Mouse (Mus musculus) ES-E14 (cell line): ENCODE results near the gene Hist1h1d. TPM values are rescaled to one million over a fixed set of nuclear protein-coding genes. Genes with fewer than 3 reads are reported as not detected.
"Not testable (repeated sequence)": the region's sequence is repeated elsewhere in the genome, so short reads cannot be mapped to it uniquely, and the experiment has no call there.

Experiments
- DNase-seq: peaks from one replicate; pipeline ENCODE4 v3.0.0-alpha.2; 2013; ENCODE audit warnings: low read depth, low spot score
- H3K27ac ChIP-seq: 2 replicates; pipeline ENCODE4 v1.5.1; 2012; ENCODE audit warnings: low read depth, mild to moderate bottlenecking, low read length, moderate library complexity, mixed read lengths; ENCODE audit not compliant: poor library complexity, insufficient read depth, severe bottlenecking
- H3K36me3 ChIP-seq: 2 replicates; pipeline ENCODE4 v1.6.1; 2012; ENCODE audit warnings: mild to moderate bottlenecking, low read length, moderate library complexity, mixed read lengths; ENCODE audit not compliant: control insufficient read depth, poor library complexity, insufficient read depth, severe bottlenecking
- H3K4me1 ChIP-seq, 2 experiments: fragments of 150-350 bp in 1 of 2; sonication (generic) in 1 of 2; 2 replicates each; pipeline ENCODE4 v1.6.1; 2012; ENCODE audit warnings: low read length in 2 of 2, mild to moderate bottlenecking in 1 of 2, mixed read lengths in 1 of 2; ENCODE audit not compliant: control insufficient read depth in 2 of 2, insufficient read depth in 2 of 2, poor library complexity in 1 of 2
- H3K4me3 ChIP-seq, 2 experiments: fragments of 150-350 bp in 1 of 2; sonication (generic) in 1 of 2; 2 replicates each; pipeline ENCODE4 v1.5.1; 2012; ENCODE audit warnings: low read length in 2 of 2, low read depth in 1 of 2, mild to moderate bottlenecking in 1 of 2, mixed read lengths in 1 of 2; ENCODE audit not compliant: insufficient read depth in 1 of 2, poor library complexity in 1 of 2, severe bottlenecking in 1 of 2
- H3K9ac ChIP-seq: 2 replicates; pipeline ENCODE4 v1.6.1; 2012; ENCODE audit warnings: low read depth, mild to moderate bottlenecking, low read length, mixed read lengths; ENCODE audit not compliant: poor library complexity, insufficient read depth, severe bottlenecking
- H3K9me3 ChIP-seq: fragments of 150-350 bp; sonication (generic); 2 replicates; pipeline ENCODE4 v1.6.1; 2012; ENCODE audit warnings: low read depth, mild to moderate bottlenecking, low read length; ENCODE audit not compliant: control insufficient read depth, insufficient read depth
- CHD2 ChIP-seq: IDR thresholded peaks from 2 replicates; pipeline ENCODE4 v1.6.1; 2014; ENCODE audit warnings: mild to moderate bottlenecking, low read depth, low read length, inconsistent platforms
- HCFC1 ChIP-seq: IDR thresholded peaks from 2 replicates; pipeline ENCODE4 v1.6.1; 2012; ENCODE audit warnings: low read length, inconsistent platforms, borderline replicate concordance; ENCODE audit not compliant: insufficient read depth
- MAFK ChIP-seq: IDR thresholded peaks from 2 replicates; pipeline ENCODE4 v1.6.1; 2014; ENCODE audit warnings: mild to moderate bottlenecking, low read depth, low read length, inconsistent platforms; ENCODE audit not compliant: insufficient read depth
- ZC3H11A ChIP-seq: IDR thresholded peaks from 2 replicates; pipeline ENCODE4 v1.6.1; 2012; ENCODE audit warnings: low read depth, mild to moderate bottlenecking, inconsistent platforms, low read length, borderline replicate concordance
- ZNF384 ChIP-seq: IDR thresholded peaks from 2 replicates; pipeline ENCODE4 v1.6.1; 2012; ENCODE audit warnings: low read depth, low read length, inconsistent platforms
- in situ Hi-C, 2 experiments: fragments of 600-800 bp; cut with MboI; formaldehyde crosslinking; loops; one replicate each; pipeline ENCODE4 v1.15.1; 2025; ENCODE audit warnings: low sequenced_read_pairs in 2 of 2, inconsistent platforms in 1 of 2; ENCODE audit not compliant: unreplicated experiment in 2 of 2
- total RNA-seq: library from RNA; depleted of rRNA; stranded (reverse); fragments of 300-350 nt; gene quantifications from 2 replicates; pipeline ENCODE4 v1.2.3, GENCODE M21; 2012

Gene Hist1h1d
- total RNA-seq, 1 experiment, result 97.6 TPM

- H3K9ac ChIP-seq, result no peak overlapping the region
- peaks cover 0 to 7% of the 10 kb centered on the region in 2 experiments; a peak in 2 of 4 replicates for H3K4me1 ChIP-seq
Observed at GRCm38 (mm10) chr13:23583387-23584068, 30.5 kb downstream of the Hist1h1d start.

DNA sequence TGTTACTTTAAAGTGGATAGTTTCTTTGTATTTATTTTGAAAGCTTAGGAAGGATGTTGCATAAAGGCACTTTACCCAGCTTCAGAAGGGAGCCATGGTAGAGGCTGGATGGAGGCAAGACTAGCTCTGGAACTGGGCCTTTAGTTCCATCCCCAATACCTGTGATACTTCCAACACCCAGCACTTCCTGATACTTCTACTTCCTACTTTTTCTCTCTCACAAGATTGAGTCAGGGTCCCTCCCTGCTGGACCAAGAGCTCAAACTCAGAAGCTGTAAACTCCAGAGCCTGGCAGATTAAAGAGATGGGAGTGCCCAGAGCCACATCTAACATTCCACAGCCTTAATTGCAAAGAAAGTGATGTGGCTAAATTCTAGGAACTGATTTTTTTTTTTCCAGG lies 31.3 kb downstream of the Hist1h1d start:
- no peak overlapping the region; the same call in 1 of the 2 replicates for H3K9ac ChIP-seq
- no peak for TF ChIP-seq CHD2
- no peak for TF ChIP-seq ZNF384
- TF ChIP-seq MAFK, result no peak
- no peak for TF ChIP-seq ZC3H11A
- no peak for TF ChIP-seq HCFC1
- H3K36me3 ChIP-seq, result no peaks in the 10 kb centered on the region
- peaks cover 0 to 10% of the 10 kb centered on the region in 2 experiments; a peak in 2 of 4 replicates for H3K4me1 ChIP-seq
- no peaks in the 10 kb centered on the region for H3K9me3 ChIP-seq
- DNase-seq, result no peak
- H3K4me3 ChIP-seq, result peak overlapping the region in 1 of 2 experiments; percentile 36; a peak in 1 of 4 replicates
- in situ Hi-C loops, result no loop called here
- peak overlapping the region; percentile 95; the same call in 1 of the 2 replicates for H3K27ac ChIP-seq

More at GRCm38 (mm10) chr13:23583387-23584068, 30.5 kb downstream of the Hist1h1d start:
- TF ChIP-seq ZNF384 (no peak), ZC3H11A (no peak), HCFC1 (no peak), CHD2 (no peak), MAFK (no peak)
- Histone ChIP-seq H3K27ac (no peak overlapping the region; the same call in 1 of the 2 replicates), H3K9me3 (no peaks in the 10 kb centered on the region), H3K36me3 (no peaks in the 10 kb centered on the region), H3K4me3 (no peak overlapping the region)
- DNase-seq, result no peak
- in situ Hi-C loops, result no loop called here

DNA sequence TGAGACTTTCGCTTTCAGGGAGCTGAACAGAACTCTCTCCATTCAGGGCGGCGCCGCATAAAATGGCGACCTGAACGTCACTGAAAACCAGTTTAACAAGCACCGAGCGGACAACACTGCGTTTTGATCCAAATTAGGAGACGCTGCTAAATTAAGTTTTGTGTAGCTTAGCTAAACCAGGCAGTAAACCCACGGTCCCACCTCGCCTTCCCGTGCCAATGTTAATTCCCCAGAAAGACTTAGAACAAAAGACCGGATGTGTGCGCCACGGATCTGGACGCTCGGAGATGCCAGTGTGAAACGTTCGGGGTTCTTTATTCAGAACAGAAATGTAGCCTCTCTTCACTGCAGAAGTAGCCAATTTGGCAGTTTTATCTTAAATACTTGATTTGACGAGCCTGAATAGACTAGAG lies 32.0 kb downstream of the Hist1h1d start:
- peak overlapping the region; percentile 95 for H3K27ac ChIP-seq
- H3K9ac ChIP-seq, result peak overlapping the region; percentile 82
- H3K4me3 ChIP-seq, result peak overlapping the region; percentile 36 to 57
- peaks cover 0 to 10% of the 10 kb centered on the region in 2 experiments; a peak in 2 of 4 replicates for H3K4me1 ChIP-seq
- TF ChIP-seq ZC3H11A (no peak), CHD2 (no peak), ZNF384 (no peak), MAFK (no peak), HCFC1 (no peak)
- H3K36me3 ChIP-seq, result no peaks in the 10 kb centered on the region
- DNase-seq, result no peak
- in situ Hi-C loops, result no loop called here
- no peaks in the 10 kb centered on the region for H3K9me3 ChIP-seq

DNA sequence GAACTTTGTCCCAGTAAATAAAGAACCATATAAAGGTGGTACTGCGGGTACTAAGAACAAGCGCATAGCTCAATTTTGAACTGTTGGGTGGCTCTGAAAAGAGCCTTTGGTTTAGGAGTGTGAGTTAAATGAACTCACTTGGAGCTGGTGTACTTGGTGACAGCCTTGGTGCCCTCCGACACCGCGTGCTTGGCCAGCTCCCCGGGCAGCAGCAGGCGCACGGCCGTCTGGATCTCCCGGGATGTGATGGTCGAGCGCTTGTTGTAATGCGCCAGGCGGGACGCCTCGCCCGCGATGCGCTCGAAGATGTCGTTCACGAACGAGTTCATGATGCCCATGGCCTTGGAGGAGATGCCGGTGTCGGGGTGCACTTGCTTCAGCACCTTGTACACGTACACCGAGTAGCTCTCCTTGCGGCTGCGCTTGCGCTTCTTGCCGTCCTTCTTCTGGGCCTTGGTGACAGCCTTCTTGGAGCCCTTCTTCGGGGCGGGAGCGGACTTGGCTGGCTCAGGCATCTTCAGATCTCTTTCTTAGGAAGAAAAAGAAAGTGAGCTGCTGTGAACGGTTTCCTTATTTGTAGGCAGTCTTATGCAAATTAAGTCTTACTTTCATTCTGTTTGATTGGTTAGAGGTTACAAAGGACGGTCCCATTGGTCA lies 32.5 kb downstream of the Hist1h1d start:
- H3K36me3 ChIP-seq, in situ Hi-C loops, H3K9me3 ChIP-seq, H3K4me1 ChIP-seq: not testable (repeated sequence)
- H3K9ac ChIP-seq, result peak overlapping the region; percentile 82
- peak overlapping the region; percentile 55 to 57 for H3K4me3 ChIP-seq
- DNase-seq, result peak; percentile 87
- TF ChIP-seq HCFC1, result peak; percentile 45; the same call in 1 of the 2 replicates
- peak; percentile 91 for TF ChIP-seq CHD2
- H3K27ac ChIP-seq, result peak overlapping the region; percentile 95
